Mouse (Mus musculus): Measurements from ENCODE around the gene Zfp455.
"Not testable (repeated sequence)": the region's sequence is repeated elsewhere in the genome, so short reads cannot be mapped to it uniquely, and the experiment has no call there.

- TF ChIP-seq CTCF (IDR thresholded peaks at IDR 0.05); EP300 (IDR thresholded peaks at IDR 0.05; ENCODE audit: insufficient read depth, low read depth, low read length): not testable (repeated sequence)
Observed at GRCm38 (mm10) chr13:67172991-67173722, 21.1 kb upstream of the Zfp455 start, which contains the start of gene Rsl1.

Data from heart, adult 2 months (tissue).